Mouse (Mus musculus) brown adipose tissue, adult 24 weeks (tissue): ENCODE measurements around the gene Mpeg1. TPM values are rescaled to one million over a fixed set of nuclear protein-coding genes. Genes with fewer than 3 reads are reported as not detected.
A peak's percentile ranks its signal among the peaks of the same experiment; 100 is the strongest.

Experiments
- H3K27ac ChIP-seq: fragments of 200-500 bp; replicated peaks from 2 replicates; pipeline ENCODE4 v1.5.1; 2012; ENCODE audit warnings: low read depth, mild to moderate bottlenecking, low read length
- H3K4me1 ChIP-seq: fragments of 200-500 bp; 2 replicates; pipeline ENCODE4 v1.6.1; 2012; ENCODE audit warnings: low read length, mixed read lengths; ENCODE audit not compliant: control insufficient read depth, insufficient read depth, insufficient read length
- H3K4me3 ChIP-seq: fragments of 200-500 bp; 2 replicates; pipeline ENCODE4 v1.5.1; 2012; ENCODE audit warnings: low read depth, mild to moderate bottlenecking, low read length, moderate library complexity; ENCODE audit not compliant: insufficient read depth
- polyA plus RNA-seq: library from polyadenylated mRNA; stranded (reverse); fragments of >200 nt; gene quantifications from 2 replicates; pipeline ENCODE4 v1.2.4, GENCODE M21; 2012; ENCODE audit not compliant: missing spikeins, insufficient read depth, insufficient read length

Mpeg1 gene
- 6.3 and 7.9 TPM in 2 replicates for polyA plus RNA-seq

DNA sequence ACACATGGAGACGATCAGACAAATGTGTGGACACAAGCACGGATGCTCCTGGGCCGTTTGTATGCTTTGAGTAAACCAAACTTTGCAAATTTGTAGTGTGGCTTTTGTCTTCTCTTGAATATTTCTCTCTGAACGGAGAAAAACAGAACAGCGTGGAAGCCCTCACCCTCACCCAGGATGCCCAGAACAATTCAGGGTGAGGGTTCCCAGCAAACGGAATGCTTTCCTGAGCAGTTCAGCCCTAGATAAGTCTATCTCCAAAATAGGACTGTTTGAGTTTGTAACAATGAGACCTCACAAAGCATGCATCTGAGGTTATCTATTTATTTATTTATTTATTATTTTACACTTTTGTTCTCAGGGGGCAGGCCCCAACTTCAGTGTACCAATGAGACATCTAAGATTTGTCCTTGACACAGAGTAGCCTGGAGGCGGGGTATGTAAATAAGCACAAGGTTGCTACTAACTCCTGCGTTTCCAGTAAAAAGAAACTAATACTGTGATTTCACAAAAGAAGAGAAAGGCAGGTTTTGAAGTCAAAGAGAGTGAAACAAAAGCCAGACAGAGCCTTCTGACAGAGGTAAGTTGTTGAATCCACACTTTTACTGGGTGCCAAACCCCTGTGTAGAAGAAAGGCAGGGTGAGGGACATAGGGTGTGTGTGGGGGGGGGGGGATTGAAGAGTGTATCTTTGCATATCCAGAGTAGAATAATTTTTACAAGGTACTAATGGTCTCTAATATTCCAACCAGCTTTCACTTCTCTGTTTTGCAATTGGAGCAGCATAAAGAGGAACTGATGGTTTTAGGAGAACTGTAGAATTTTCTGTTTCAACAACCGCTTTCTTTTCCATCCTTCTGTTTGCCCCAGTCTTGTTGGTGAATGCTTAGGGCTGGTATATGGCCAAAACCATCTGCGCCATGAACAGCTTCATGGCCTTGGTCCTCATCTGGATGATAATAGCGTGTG lies at the start of gene Mpeg1:
TSS of gene Mpeg1 (plus strand) at position 498 of the 968 bp plus-strand sequence.
- Histone ChIP-seq H3K27ac (peak within 1 kb of the TSS; percentile 87), H3K4me3 (peak within 1 kb of the TSS; percentile 44), H3K4me1 (0 out of 2 replicates have a peak, but pooled peaks cover 3% of the 10 kb centered on the region)

GRCm38 (mm10) chr19:12413737-12414136 lies 46.8 kb upstream of the Mpeg1 start:
- H3K4me3 ChIP-seq = no peak overlapping the region
- H3K4me1 ChIP-seq = no peaks in the 10 kb centered on the region
- no peak overlapping the region for H3K27ac ChIP-seq

DNA sequence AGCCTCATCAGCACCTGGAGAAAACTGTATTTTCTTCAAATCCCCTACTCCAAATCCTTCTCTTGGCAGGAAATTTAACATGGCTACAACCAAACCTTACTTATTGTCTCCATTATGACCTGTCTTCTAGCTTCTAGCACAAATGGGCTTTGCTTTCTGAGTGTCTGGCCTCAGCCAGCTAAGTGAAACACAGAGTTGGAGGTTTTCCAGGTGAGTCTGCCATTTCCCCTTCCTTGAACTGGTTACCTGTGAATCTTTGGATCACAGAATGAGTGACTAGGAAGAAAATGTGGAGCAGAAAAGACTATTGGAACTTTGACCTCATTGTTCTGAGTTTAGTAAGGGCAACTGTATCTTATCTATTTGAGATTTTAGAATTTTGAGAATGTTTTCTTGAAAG lies 43.2 kb upstream of the Mpeg1 start, which contains the start of gene Olfr1441:
TSS of gene Olfr1441 (plus strand) at position 73 of the 400 bp plus-strand sequence.
- Histone ChIP-seq H3K27ac (no peak within 1 kb of the TSS), H3K4me1 (no peaks in the 10 kb centered on the region), H3K4me3 (no peak within 1 kb of the TSS)

GRCm38 (mm10) chr19:12418312-12418711 lies 42.3 kb upstream of the Mpeg1 start:
- Histone ChIP-seq H3K27ac (no peak overlapping the region), H3K4me3 (no peak overlapping the region), H3K4me1 (no peaks in the 10 kb centered on the region)

GRCm38 (mm10) chr19:12420555-12420954 lies 40.0 kb upstream of the Mpeg1 start:
- Histone ChIP-seq H3K4me1 (no peaks in the 10 kb centered on the region), H3K27ac (no peak overlapping the region), H3K4me3 (no peak overlapping the region)

- H3K4me3 ChIP-seq = no peak overlapping the region
- no peak overlapping the region for H3K27ac ChIP-seq
- H3K4me1 ChIP-seq = no peaks in the 10 kb centered on the region
Measured at GRCm38 (mm10) chr19:12421680-12422079, 38.9 kb upstream of the Mpeg1 start.

DNA sequence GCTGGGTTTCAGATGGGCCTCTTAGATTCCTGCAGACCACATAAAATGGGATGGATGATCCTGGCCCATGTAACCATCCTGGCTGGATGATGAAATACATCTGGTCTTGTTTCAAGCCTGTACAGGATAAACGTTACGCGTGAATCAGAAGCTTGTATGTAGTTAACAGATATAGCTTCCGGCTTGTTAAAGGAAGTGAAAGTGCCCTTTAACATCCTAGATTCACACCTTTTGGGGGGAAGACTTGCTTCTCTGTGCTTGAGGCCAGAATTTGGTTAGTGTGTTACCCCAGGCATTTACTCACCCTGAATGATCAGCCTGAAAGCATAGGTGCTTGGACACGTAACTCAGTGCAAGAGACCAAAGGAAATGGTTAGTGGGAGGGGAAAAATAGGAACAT lies 33.5 kb upstream of the Mpeg1 start:
- no peak overlapping the region for H3K27ac ChIP-seq
- no peak overlapping the region for H3K4me3 ChIP-seq
- no peaks in the 10 kb centered on the region for H3K4me1 ChIP-seq

GRCm38 (mm10) chr19:12427605-12428004 lies 33.0 kb upstream of the Mpeg1 start, which contains the start of gene Pfpl:
Gene Pfpl, plus strand, starts transcription at chr19:12427905.
- H3K4me3 ChIP-seq = no peak within 1 kb of the TSS
- no peaks in the 10 kb centered on the region for H3K4me1 ChIP-seq
- H3K27ac ChIP-seq = no peak within 1 kb of the TSS

DNA sequence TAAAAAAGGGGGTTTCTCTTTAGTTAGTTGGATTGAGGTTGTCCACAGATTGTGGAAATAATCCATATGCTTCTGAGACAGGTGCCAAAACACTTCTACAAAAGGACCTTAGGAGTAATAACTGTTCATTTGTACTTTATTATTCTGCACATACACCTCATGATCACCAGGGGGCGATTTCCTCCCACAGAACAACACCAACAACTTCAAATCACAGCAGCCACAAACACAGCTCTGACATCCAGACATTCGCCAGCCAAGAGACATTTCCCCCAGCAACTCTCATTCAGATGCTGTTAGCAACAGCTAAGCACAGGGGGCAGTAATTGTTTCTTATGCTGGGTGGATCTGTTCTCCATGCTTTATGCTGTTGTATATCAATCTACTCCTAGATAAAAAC lies 27.5 kb upstream of the Mpeg1 start:
- no peak overlapping the region for H3K27ac ChIP-seq
- H3K4me3 ChIP-seq = no peak overlapping the region
- no peaks in the 10 kb centered on the region; the same call in 1 of the 2 replicates for H3K4me1 ChIP-seq

DNA sequence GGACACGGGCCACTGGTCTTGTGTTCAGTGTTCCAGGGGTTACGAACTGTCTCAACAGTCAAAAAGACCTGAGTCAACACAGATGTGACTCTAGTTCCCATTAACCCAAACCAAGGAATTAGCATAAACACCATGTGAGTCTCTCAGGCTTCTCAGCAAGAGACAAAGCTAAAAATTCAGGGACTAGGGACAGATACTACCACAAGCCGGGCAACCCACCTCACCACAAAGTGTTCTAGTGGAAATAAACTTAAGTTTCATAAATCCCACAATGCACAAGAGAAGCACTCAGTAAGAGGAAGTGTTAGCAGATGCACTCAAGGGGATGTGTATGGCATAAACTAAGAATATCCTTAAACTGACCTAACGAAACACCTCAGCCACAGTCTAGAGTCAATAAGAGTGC lies 25.6 kb upstream of the Mpeg1 start:
- Histone ChIP-seq H3K4me1 (no peaks in the 10 kb centered on the region; the same call in 1 of the 2 replicates), H3K4me3 (no peak overlapping the region), H3K27ac (peak overlapping the region; percentile 85)

DNA sequence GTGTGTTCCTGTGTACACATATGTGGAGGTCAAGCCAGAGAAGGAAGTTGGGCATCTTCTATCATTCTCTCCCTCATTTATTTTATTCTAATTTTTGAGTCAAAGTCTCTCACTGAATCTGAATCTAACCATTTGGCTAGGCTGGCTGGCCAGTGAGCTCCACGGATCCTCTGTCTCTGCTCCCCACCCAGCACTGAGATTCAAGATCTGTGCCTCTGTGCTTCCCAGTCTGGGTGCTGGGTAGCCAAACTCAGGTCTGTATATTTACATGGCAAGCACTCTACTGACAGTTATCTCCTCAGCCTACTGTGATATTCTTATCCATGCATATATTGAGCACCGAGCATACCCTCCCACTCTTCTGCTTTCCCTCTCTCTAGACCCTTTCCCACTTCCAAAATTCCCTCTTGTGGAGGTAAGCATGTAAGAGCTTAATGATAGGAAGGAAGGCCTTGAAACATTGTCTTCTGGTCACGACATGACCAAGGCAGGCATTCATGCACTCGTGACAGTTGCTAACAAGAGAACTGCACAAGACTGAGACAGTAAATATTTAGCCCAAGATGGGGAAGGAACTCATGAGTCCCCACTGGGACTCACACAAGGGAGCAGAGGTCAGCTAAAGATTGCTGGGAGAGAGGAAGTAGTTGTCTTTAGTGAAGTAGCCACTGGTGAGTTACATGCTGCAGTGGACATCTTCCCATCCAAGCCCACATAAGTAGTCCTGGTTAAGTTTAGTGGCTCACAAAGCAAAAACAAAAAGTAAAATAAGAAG lies 24.6 kb upstream of the Mpeg1 start:
- Histone ChIP-seq H3K4me3 (no peak overlapping the region), H3K4me1 (peaks cover 3% of the 10 kb centered on the region), H3K27ac (peak overlapping the region; percentile 85)

DNA sequence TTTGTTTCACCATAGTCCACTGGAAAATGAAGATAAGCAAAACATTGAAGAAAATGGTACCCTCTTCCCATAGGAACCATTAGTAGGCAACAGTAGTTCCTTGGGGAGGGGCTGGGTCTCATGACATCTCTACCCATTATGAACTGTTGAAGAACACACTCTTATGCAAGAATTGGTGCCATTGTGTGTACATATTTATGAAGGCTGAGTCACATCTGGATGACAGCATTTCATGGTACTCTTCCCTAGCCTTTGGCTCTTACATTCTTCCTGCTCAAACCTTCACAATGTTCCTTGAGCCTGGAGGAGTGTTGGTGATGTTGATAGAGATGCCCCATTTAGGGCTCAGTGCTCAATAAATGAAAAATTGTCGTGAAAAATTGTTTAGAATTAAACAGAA lies 21.0 kb upstream of the Mpeg1 start:
- Histone ChIP-seq H3K4me3 (no peak overlapping the region), H3K4me1 (peaks cover 3% of the 10 kb centered on the region), H3K27ac (peak overlapping the region; percentile 91)

- peaks cover 3% of the 10 kb centered on the region for H3K4me1 ChIP-seq
- H3K27ac ChIP-seq = peak overlapping the region; percentile 98
- H3K4me3 ChIP-seq = no peak overlapping the region
Measured at GRCm38 (mm10) chr19:12440103-12440725, 20.4 kb upstream of the Mpeg1 start.

- peak overlapping the region; percentile 55 for H3K27ac ChIP-seq
- H3K4me3 ChIP-seq = no peak overlapping the region
- H3K4me1 ChIP-seq = peaks cover 3% of the 10 kb centered on the region
Measured at GRCm38 (mm10) chr19:12442560-12442959, 18.0 kb upstream of the Mpeg1 start.

- Histone ChIP-seq H3K4me3 (no peak overlapping the region), H3K27ac (no peak overlapping the region), H3K4me1 (peaks cover 3% of the 10 kb centered on the region; the same call in 1 of the 2 replicates)
Measured at GRCm38 (mm10) chr19:12445014-12445413, 15.6 kb upstream of the Mpeg1 start.
